Mouse (Mus musculus): ENCODE measurements around the gene Cdc6. TPM values are rescaled to one million over a fixed set of nuclear protein-coding genes. Genes with fewer than 3 reads are reported as not detected.
A peak's percentile ranks its signal among the peaks of the same experiment; 100 is the strongest.
"Not testable (repeated sequence)": the region's sequence is repeated elsewhere in the genome, so short reads cannot be mapped to it uniquely, and the experiment has no call there.

Gene Cdc6
- polyA plus RNA-seq, 1 experiment from 2014 or later = 2.1 TPM

- no peak for ATAC-seq (ENCODE audit: low read depth)
- no peaks in the 10 kb centered on the region for H3K27me3 ChIP-seq (ENCODE audit: control insufficient read depth, insufficient read depth, low read length)
- H3K9ac ChIP-seq (replicated peaks; ENCODE audit: low read depth, low read length) = no peak overlapping the region
- H3K4me3 ChIP-seq (ENCODE audit: low read depth, low read length) = no peak overlapping the region
- H3K4me2 ChIP-seq (ENCODE audit: low read depth, low read length) = no peak overlapping the region
- 75% methylated on average over 13 of the region's 13 CpGs for WGBS
- H3K9me3 ChIP-seq (ENCODE audit: control insufficient read depth, low read length) = no peaks in the 10 kb centered on the region
- peaks cover 5% of the 10 kb centered on the region for H3K4me1 ChIP-seq (ENCODE audit: control insufficient read depth, insufficient read depth, low read length)
- H3K36me3 ChIP-seq (ENCODE audit: control insufficient read depth, insufficient read depth, low read length) = no peaks in the 10 kb centered on the region
- no peak overlapping the region for H3K27ac ChIP-seq (ENCODE audit: low read depth, low read length)
These were observed 9.9 kb downstream of the Cdc6 start for GRCm38 (mm10) chr11:98917428-98918005.

DNA sequence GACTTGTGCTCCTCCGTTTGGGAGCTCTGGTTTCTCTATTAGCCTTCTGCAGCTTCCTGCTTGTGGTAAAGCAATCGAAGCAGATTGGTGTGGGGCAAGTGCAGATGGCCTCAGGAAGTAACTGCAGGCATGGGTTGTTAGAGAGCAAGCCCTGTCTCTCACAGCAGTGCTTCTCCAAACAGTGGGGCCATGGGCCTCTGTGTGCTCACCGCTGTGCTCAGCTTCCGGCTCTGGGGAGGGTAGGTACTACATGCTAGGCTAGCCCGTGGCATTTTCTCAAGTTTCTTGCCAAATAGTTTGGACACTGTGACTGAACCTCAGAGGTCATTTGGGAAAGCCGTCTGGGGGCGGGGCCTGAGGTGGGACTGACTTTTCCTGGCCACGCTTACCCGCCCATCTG lies 10.6 kb downstream of the Cdc6 start:
- Histone ChIP-seq H3K27ac (ENCODE audit: low read depth, low read length) (no peak overlapping the region), H3K27me3 (ENCODE audit: control insufficient read depth, insufficient read depth, low read length) (no peaks in the 10 kb centered on the region), H3K4me3 (ENCODE audit: low read depth, low read length) (no peak overlapping the region), H3K4me2 (ENCODE audit: low read depth, low read length) (no peak overlapping the region), H3K36me3 (ENCODE audit: control insufficient read depth, insufficient read depth, low read length) (no peaks in the 10 kb centered on the region), H3K4me1 (ENCODE audit: control insufficient read depth, insufficient read depth, low read length) (peaks cover 8% of the 10 kb centered on the region), H3K9ac (replicated peaks; ENCODE audit: low read depth, low read length) (no peak overlapping the region), H3K9me3 (ENCODE audit: control insufficient read depth, low read length) (no peaks in the 10 kb centered on the region)
- 79% methylated on average over 9 of the region's 9 CpGs for WGBS
- ATAC-seq (ENCODE audit: low read depth) = no peak

DNA sequence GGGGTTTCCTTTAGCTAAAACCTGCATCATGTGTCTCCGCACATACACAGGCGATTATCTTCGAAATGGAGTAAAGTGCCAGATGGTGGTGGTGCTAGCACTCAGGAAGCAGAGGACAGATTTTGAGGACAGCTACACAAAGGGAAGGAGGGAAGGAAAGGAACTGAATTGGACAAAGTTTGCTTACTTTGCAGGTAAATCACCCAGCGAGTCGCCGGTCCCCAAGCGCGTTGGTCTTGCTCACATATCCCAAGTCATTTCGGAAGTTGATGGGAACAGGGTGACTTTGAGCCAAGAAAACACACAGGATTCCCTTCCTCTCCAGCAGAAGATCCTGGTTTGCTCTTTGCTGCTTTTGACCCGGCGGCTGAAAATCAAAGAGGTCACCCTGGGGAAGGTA lies 11.4 kb downstream of the Cdc6 start:
- Histone ChIP-seq H3K4me3 (ENCODE audit: low read depth, low read length) (no peak overlapping the region), H3K4me1 (ENCODE audit: control insufficient read depth, insufficient read depth, low read length) (peaks cover 11% of the 10 kb centered on the region), H3K36me3 (ENCODE audit: control insufficient read depth, insufficient read depth, low read length) (no peaks in the 10 kb centered on the region), H3K9me3 (ENCODE audit: control insufficient read depth, low read length) (no peaks in the 10 kb centered on the region), H3K9ac (replicated peaks; ENCODE audit: low read depth, low read length) (no peak overlapping the region), H3K4me2 (ENCODE audit: low read depth, low read length) (no peak overlapping the region), H3K27me3 (ENCODE audit: control insufficient read depth, insufficient read depth, low read length) (no peaks in the 10 kb centered on the region), H3K27ac (ENCODE audit: low read depth, low read length) (no peak overlapping the region)
- no peak for ATAC-seq (ENCODE audit: low read depth)
- WGBS = 90% methylated on average over 11 of the region's 11 CpGs

GRCm38 (mm10) chr11:98921813-98922212 lies 14.2 kb downstream of the Cdc6 start:
- not testable (repeated sequence) for H3K9ac ChIP-seq (replicated peaks; ENCODE audit: low read depth, low read length); H3K4me3 ChIP-seq (ENCODE audit: low read depth, low read length); H3K9me3 ChIP-seq (ENCODE audit: control insufficient read depth, low read length); H3K27ac ChIP-seq (ENCODE audit: low read depth, low read length); ATAC-seq (ENCODE audit: low read depth); H3K36me3 ChIP-seq (ENCODE audit: control insufficient read depth, insufficient read depth, low read length); H3K27me3 ChIP-seq (ENCODE audit: control insufficient read depth, insufficient read depth, low read length); H3K4me2 ChIP-seq (ENCODE audit: low read depth, low read length)
- WGBS = 49% methylated on average over 15 of the region's 15 CpGs
- peaks cover 27% of the 10 kb centered on the region for H3K4me1 ChIP-seq (ENCODE audit: control insufficient read depth, insufficient read depth, low read length)

DNA sequence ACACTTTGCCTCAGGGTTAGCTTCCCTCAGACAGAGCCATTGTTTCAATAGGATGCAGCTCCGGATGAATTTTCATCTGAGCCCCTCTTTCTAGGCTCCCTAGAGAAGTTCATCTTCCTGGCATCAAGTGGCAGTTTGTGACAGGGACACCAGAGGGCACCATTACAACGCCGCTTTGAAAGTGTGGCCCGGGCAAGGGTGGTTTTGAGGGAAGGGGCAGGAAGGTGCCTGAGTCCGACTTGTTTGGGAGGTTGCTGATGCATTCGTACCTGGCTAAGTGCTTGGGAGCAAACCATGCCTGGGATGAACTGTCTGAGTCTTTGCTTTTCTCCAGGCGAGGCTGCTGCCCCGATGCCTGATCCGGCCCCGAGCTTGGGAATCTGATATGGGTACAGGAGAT lies 14.7 kb downstream of the Cdc6 start:
- H3K9me3 ChIP-seq (ENCODE audit: control insufficient read depth, low read length); ATAC-seq (ENCODE audit: low read depth); H3K27ac ChIP-seq (ENCODE audit: low read depth, low read length); H3K27me3 ChIP-seq (ENCODE audit: control insufficient read depth, insufficient read depth, low read length); H3K36me3 ChIP-seq (ENCODE audit: control insufficient read depth, insufficient read depth, low read length); H3K9ac ChIP-seq (replicated peaks; ENCODE audit: low read depth, low read length); H3K4me3 ChIP-seq (ENCODE audit: low read depth, low read length); H3K4me2 ChIP-seq (ENCODE audit: low read depth, low read length): not testable (repeated sequence)
- 53% methylated on average over 10 of the region's 10 CpGs for WGBS
- H3K4me1 ChIP-seq (ENCODE audit: control insufficient read depth, insufficient read depth, low read length) = peaks cover 29% of the 10 kb centered on the region

DNA sequence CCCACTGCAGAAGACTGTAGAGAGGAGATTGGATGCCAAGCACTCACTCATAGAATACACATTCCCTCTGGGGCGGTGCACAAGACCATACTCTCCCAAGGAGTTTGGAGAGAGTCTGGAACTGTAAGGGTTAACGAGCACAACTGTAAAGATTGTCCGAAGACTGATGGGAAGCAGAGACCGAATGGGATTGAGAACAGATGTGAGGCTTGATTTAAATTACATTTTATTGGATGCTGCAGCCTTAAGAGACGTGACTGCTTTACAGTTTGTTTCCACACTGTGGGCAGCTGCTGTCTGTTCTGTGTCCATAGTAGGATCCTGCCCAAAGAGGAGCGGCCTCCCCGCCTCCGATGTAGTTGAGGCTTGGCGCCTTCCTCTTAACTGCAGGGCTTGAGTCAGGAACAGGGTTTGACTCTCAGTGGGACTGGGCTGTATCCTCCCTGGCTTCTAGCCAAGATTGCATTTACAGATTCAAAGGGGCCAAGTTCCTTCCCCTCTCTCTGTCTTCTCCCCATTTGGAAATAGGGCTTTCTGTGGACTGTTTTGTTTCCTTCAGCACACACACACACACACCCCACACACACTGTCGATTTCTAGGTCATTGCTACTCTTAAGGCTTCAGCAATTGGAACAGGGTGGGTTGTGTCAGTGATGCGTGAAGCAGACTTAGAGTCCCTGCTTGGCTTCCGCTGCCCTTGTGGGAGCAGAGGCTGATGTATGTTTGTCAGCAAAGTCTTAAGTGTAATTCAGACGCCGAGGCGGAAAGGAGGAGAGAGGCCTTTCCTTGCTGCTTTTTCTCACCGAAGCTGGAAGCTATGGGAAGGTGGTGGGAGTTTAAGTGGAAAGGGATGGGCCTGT lies 15.5 kb downstream of the Cdc6 start:
- not testable (repeated sequence) for H3K4me3 ChIP-seq (ENCODE audit: low read depth, low read length); H3K9me3 ChIP-seq (ENCODE audit: control insufficient read depth, low read length); H3K4me2 ChIP-seq (ENCODE audit: low read depth, low read length); H3K27me3 ChIP-seq (ENCODE audit: control insufficient read depth, insufficient read depth, low read length); H3K36me3 ChIP-seq (ENCODE audit: control insufficient read depth, insufficient read depth, low read length); H3K9ac ChIP-seq (replicated peaks; ENCODE audit: low read depth, low read length)
- 31% methylated on average over 16 of the region's 16 CpGs for WGBS
- peaks cover 34% of the 10 kb centered on the region for H3K4me1 ChIP-seq (ENCODE audit: control insufficient read depth, insufficient read depth, low read length)
- 0 out of 2 replicates have a peak, but pooled peaks have one; percentile 39 for ATAC-seq (ENCODE audit: low read depth)
- peak overlapping the region; percentile 18; the same call in 1 of the 2 replicates for H3K27ac ChIP-seq (ENCODE audit: low read depth, low read length)

GRCm38 (mm10) chr11:98924633-98925175 lies 17.1 kb downstream of the Cdc6 start:
- no peak overlapping the region for H3K4me3 ChIP-seq (ENCODE audit: low read depth, low read length)
- no peak for ATAC-seq (ENCODE audit: low read depth)
- H3K4me2 ChIP-seq (ENCODE audit: low read depth, low read length) = no peak overlapping the region
- peak overlapping the region; percentile 57; the same call in 1 of the 2 replicates for H3K27ac ChIP-seq (ENCODE audit: low read depth, low read length)
- H3K9me3 ChIP-seq (ENCODE audit: control insufficient read depth, low read length) = no peaks in the 10 kb centered on the region
- H3K4me1 ChIP-seq (ENCODE audit: control insufficient read depth, insufficient read depth, low read length) = peaks cover 49% of the 10 kb centered on the region
- H3K36me3 ChIP-seq (ENCODE audit: control insufficient read depth, insufficient read depth, low read length) = no peaks in the 10 kb centered on the region
- WGBS = 30% methylated on average over 5 of the region's 5 CpGs
- H3K27me3 ChIP-seq (ENCODE audit: control insufficient read depth, insufficient read depth, low read length) = no peaks in the 10 kb centered on the region
- H3K9ac ChIP-seq (replicated peaks; ENCODE audit: low read depth, low read length) = no peak overlapping the region

DNA sequence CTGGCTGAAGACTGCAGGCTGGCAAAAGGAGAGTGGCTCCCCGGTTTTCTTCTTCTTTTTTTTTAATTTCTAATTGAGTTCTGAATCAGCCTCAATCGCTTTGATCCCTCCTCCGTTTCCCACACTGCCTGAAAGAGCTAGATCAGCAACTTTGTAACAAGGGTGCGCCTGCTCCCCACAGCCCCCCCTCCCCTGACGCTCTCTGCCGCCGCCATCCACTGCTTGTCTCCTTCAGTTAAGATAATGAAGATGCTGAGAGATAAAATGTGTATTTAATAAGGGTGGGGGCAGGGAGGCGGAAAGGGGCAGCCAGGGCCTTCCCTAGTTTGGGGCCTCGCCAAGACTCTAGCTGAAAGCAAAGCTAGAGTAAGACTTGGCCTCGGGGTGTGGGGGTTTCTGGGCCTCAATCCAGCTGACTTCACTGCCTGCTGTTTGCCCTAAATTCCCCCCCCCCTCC lies 17.7 kb downstream of the Cdc6 start:
- no peaks in the 10 kb centered on the region for H3K27me3 ChIP-seq (ENCODE audit: control insufficient read depth, insufficient read depth, low read length)
- peaks cover 53% of the 10 kb centered on the region for H3K4me1 ChIP-seq (ENCODE audit: control insufficient read depth, insufficient read depth, low read length)

DNA sequence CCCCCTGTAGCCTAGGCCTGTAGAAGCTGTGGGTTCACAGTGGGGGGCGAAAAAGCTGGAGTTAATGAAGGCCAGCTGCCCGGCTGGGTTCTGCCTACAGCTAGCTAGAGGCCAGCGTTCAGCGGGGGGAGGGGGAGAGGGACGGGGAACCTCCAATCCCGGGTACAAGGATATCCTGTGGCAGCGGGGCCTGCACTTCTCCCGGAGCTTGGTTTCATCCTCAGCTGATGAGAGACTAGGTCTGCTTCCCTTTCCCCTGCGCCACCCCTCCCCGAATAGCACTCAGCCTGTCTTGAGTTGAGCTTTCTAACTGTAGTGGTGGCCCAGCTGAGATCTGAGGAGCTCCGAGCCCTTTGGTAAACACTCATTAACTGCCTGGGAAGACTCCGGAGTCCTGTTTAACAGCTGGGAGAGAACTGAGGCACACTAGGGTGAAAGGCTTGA lies 18.3 kb downstream of the Cdc6 start:
- no peak overlapping the region for H3K4me3 ChIP-seq (ENCODE audit: low read depth, low read length)
- H3K9me3 ChIP-seq (ENCODE audit: control insufficient read depth, low read length) = no peaks in the 10 kb centered on the region
- 0 out of 2 replicates have a peak, but pooled peaks have one; percentile 9 for ATAC-seq (ENCODE audit: low read depth)
- whole genome bisulfite sequencing = 11% methylated on average over 12 of the region's 12 CpGs
- H3K4me2 ChIP-seq (ENCODE audit: low read depth, low read length) = peak overlapping the region; percentile 1; the same call in 1 of the 2 replicates
- H3K9ac ChIP-seq (replicated peaks; ENCODE audit: low read depth, low read length) = no peak overlapping the region
- H3K27ac ChIP-seq (ENCODE audit: low read depth, low read length) = peak overlapping the region; percentile 57
- peaks cover 59% of the 10 kb centered on the region for H3K4me1 ChIP-seq (ENCODE audit: control insufficient read depth, insufficient read depth, low read length)
- no peaks in the 10 kb centered on the region for H3K36me3 ChIP-seq (ENCODE audit: control insufficient read depth, insufficient read depth, low read length)
- no peaks in the 10 kb centered on the region for H3K27me3 ChIP-seq (ENCODE audit: control insufficient read depth, insufficient read depth, low read length)

More for the DNA sequence above, 17.7 kb downstream of the Cdc6 start:
- Histone ChIP-seq H3K9ac (replicated peaks; ENCODE audit: low read depth, low read length) (no peak overlapping the region), H3K27ac (ENCODE audit: low read depth, low read length) (peak overlapping the region; percentile 57), H3K4me2 (ENCODE audit: low read depth, low read length) (peak overlapping the region; percentile 20), H3K9me3 (ENCODE audit: control insufficient read depth, low read length) (no peaks in the 10 kb centered on the region), H3K4me3 (ENCODE audit: low read depth, low read length) (no peak overlapping the region), H3K36me3 (ENCODE audit: control insufficient read depth, insufficient read depth, low read length) (no peaks in the 10 kb centered on the region)
- no peak for ATAC-seq (ENCODE audit: low read depth)
- 5% methylated on average over 10 of the region's 10 CpGs for WGBS

All from neural tube, embryonic 14.5 days (tissue).